Mouse (Mus musculus) embryonic facial prominence, embryonic 13.5 days (tissue): ENCODE results near the gene Ankrd45. TPM values are rescaled to one million over a fixed set of nuclear protein-coding genes. Genes with fewer than 3 reads are reported as not detected.
"Not testable (repeated sequence)": the region's sequence is repeated elsewhere in the genome, so short reads cannot be mapped to it uniquely, and the experiment has no call there.

Experiments used
- ATAC-seq: fragments of 200-750 bp; cut with Nextera tagmentation; 2 replicates; pipeline ENCODE4 v1.8.0; 2017; ENCODE audit warnings: low read depth; ENCODE audit not compliant: insufficient number of reproducible peaks, insufficient read depth, low FRiP score, low TSS enrichment
- H3K27ac ChIP-seq: fragments of 300-500 bp; sonication (generic); 2 replicates; pipeline ENCODE4 v1.5.1; 2015; ENCODE audit warnings: moderate library complexity, mild to moderate bottlenecking, inconsistent platforms
- H3K27me3 ChIP-seq: fragments of 300-500 bp; sonication (generic); 2 replicates; pipeline ENCODE4 v1.6.1; 2015; ENCODE audit warnings: mild to moderate bottlenecking, inconsistent platforms
- H3K36me3 ChIP-seq: fragments of 300-500 bp; sonication (generic); 2 replicates; pipeline ENCODE4 v1.6.1; 2015; ENCODE audit warnings: mild to moderate bottlenecking, inconsistent platforms
- H3K4me1 ChIP-seq: fragments of 300-500 bp; sonication (generic); 2 replicates; pipeline ENCODE4 v1.6.1; 2015; ENCODE audit warnings: inconsistent platforms
- H3K4me2 ChIP-seq: fragments of 300-500 bp; sonication (generic); 2 replicates; pipeline ENCODE4 v1.6.1; 2015; ENCODE audit warnings: moderate library complexity, mild to moderate bottlenecking, inconsistent platforms
- H3K4me3 ChIP-seq: fragments of 300-500 bp; sonication (generic); 2 replicates; pipeline ENCODE4 v1.5.1; 2015; ENCODE audit warnings: mild to moderate bottlenecking, inconsistent platforms
- H3K9ac ChIP-seq: fragments of 300-500 bp; sonication (generic); 2 replicates; pipeline ENCODE4 v1.6.1; 2015; ENCODE audit warnings: mild to moderate bottlenecking, inconsistent platforms
- H3K9me3 ChIP-seq: fragments of 300-500 bp; sonication (generic); 2 replicates; pipeline ENCODE4 v1.6.1; 2016; ENCODE audit warnings: inconsistent platforms
- WGBS: fragments of 180-500 bp; shearing (Covaris S2); methylation state at CpG from one replicate; pipeline ENCODE4 v1.1.7; 2015; ENCODE audit warnings: mixed read lengths; 5-methylcytosine and 5-hydroxymethylcytosine counted together
- polyA plus RNA-seq: library from polyadenylated mRNA; unstranded; fragments of >200 nt; fragmentation: Nextera tagmentation; extraction: Ambion mirVana; gene quantifications from 2 replicates; pipeline ENCODE4 v1.2.1, GENCODE M21; 2015

Ankrd45 gene
- polyA plus RNA-seq, 1 experiment from 2014 or later, result 5.0 TPM

- no peak overlapping the region for H3K27ac ChIP-seq
- no peak overlapping the region for H3K9ac ChIP-seq
- no peak for ATAC-seq
- H3K4me1 ChIP-seq, result 0 out of 2 replicates have a peak, but pooled peaks cover 7% of the 10 kb centered on the region
- H3K4me2 ChIP-seq, result no peak overlapping the region
- WGBS, result 81% methylated on average over 9 of the region's 9 CpGs
- H3K9me3 ChIP-seq, result no peaks in the 10 kb centered on the region
- H3K27me3 ChIP-seq, result no peaks in the 10 kb centered on the region
- H3K36me3 ChIP-seq, result no peaks in the 10 kb centered on the region
- H3K4me3 ChIP-seq, result no peak overlapping the region
These were observed 47.9 kb downstream of the Ankrd45 start for GRCm38 (mm10) chr1:161190253-161190910.

DNA sequence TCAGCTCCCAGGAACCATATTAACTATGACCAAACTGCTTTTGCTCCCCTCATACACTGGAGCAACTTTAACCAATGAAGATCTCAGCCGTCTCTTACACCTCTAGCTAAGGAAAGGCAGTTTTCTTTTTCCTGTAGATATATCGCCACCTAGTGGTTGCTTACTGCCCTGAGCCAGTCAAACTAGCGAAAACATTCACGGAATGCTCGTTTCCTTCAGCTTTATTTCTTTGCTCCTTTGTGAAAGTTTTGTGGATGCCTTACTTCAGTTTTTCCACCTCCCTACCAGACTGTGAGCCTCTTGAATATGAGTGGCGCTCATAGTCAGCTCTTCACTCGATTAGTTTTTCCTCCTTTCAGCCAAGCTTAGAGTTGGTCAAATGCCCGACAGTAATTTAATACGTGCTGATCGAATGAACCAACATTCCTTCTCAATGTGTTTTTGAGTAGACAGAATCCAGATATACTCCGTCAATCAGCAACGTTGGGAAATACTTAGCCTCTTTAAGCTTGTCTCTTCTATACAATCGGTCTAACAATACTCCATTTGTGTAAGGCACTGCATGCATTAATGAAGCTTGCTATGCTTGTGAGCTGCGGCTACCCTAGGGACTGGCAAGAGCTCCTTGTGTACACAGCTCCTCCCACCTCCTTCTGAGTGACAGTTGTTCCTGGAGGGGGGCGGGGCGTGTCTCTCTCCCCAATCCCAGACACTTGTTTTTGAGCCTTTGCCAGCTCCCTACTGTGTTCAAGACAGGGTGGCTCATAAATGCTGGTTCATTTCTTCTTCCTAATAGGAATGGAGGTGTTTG is 53.3 kb downstream of the Ankrd45 start:
- Histone ChIP-seq H3K4me1 (peaks cover 11% of the 10 kb centered on the region), H3K9me3 (no peaks in the 10 kb centered on the region), H3K4me2 (peak overlapping the region; percentile 61), H3K27ac (peak overlapping the region; percentile 90), H3K27me3 (no peaks in the 10 kb centered on the region), H3K36me3 (no peaks in the 10 kb centered on the region), H3K4me3 (peak overlapping the region; percentile 46), H3K9ac (peak overlapping the region; percentile 69)
- WGBS, result under 1% methylated on average over 16 of the region's 16 CpGs
- ATAC-seq, result peak; percentile 90

DNA sequence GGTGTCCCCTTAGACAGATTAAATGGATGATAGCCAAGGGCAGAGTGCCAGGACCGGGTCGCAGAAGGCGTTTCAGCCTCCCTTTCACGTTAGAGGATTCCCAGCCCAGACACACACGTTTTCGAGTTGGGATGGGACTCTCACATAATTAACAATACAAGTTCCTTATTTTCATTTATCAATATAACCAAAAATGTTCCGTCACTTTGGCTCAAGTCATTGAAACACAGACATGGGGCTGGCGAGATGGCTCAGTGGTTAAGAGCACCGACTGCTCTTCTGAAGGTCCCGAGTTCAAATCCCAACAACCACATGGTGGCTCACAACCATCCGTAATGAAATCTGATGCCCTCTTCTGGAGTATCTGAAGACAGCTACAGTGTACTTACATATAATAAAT is 53.9 kb downstream of the Ankrd45 start:
- not testable (repeated sequence) for ATAC-seq, H3K9me3 ChIP-seq, H3K36me3 ChIP-seq, H3K27me3 ChIP-seq
- Histone ChIP-seq H3K4me2 (peak overlapping the region; percentile 61), H3K27ac (peak overlapping the region; percentile 90), H3K4me3 (peak overlapping the region; percentile 46), H3K4me1 (peaks cover 11% of the 10 kb centered on the region), H3K9ac (peak overlapping the region; percentile 69; the same call in 1 of the 2 replicates)
- WGBS, result 53% methylated on average over 11 of the region's 11 CpGs

GRCm38 (mm10) chr1:161199856-161200255 is 57.4 kb downstream of the Ankrd45 start:
- Histone ChIP-seq H3K9me3 (no peaks in the 10 kb centered on the region), H3K27ac (no peak overlapping the region), H3K4me3 (no peak overlapping the region), H3K27me3 (no peaks in the 10 kb centered on the region), H3K4me2 (no peak overlapping the region), H3K4me1 (peaks cover 9% of the 10 kb centered on the region), H3K9ac (no peak overlapping the region), H3K36me3 (no peaks in the 10 kb centered on the region)
- 74% methylated on average over 5 of the region's 5 CpGs for WGBS
- ATAC-seq, result no peak

- no peak overlapping the region for H3K27ac ChIP-seq
- no peaks in the 10 kb centered on the region for H3K4me1 ChIP-seq
- H3K9me3 ChIP-seq, result no peaks in the 10 kb centered on the region
- no peak overlapping the region for H3K9ac ChIP-seq
- no peak for ATAC-seq
- H3K4me2 ChIP-seq, result no peak overlapping the region
- WGBS, result 31% methylated on average over 4 of the region's 4 CpGs
- no peak overlapping the region for H3K4me3 ChIP-seq
- no peaks in the 10 kb centered on the region for H3K27me3 ChIP-seq
- no peaks in the 10 kb centered on the region for H3K36me3 ChIP-seq
These were observed 72.0 kb downstream of the Ankrd45 start for GRCm38 (mm10) chr1:161214465-161214864.

GRCm38 (mm10) chr1:161219816-161220215 is 77.3 kb downstream of the Ankrd45 start:
- no peak overlapping the region for H3K9ac ChIP-seq
- 66% methylated on average over 3 of the region's 3 CpGs for WGBS
- H3K9me3 ChIP-seq, result no peaks in the 10 kb centered on the region
- no peaks in the 10 kb centered on the region for H3K27me3 ChIP-seq
- H3K27ac ChIP-seq, result no peak overlapping the region
- H3K36me3 ChIP-seq, result no peaks in the 10 kb centered on the region
- peaks cover 3% of the 10 kb centered on the region; the same call in 1 of the 2 replicates for H3K4me1 ChIP-seq
- H3K4me2 ChIP-seq, result no peak overlapping the region
- no peak overlapping the region for H3K4me3 ChIP-seq
- ATAC-seq, result no peak

Other genes starting within 250 kb of the Ankrd45 start
- gene Rc3h1, start 236.3 kb upstream of the Ankrd45 start, polyA plus RNA-seq, result 7.8 and 9.4 TPM in 2 replicates
- gene Serpinc1, start 164.1 kb upstream of the Ankrd45 start, polyA plus RNA-seq, result 2.3 and 5.5 TPM in 2 replicates
- 8.8 and 11.7 TPM in 2 replicates for gene Zbtb37, start 107.8 kb upstream of the Ankrd45 start, polyA plus RNA-seq
- 26.2 TPM in 2 replicates for gene Dars2, start 72.0 kb upstream of the Ankrd45 start, polyA plus RNA-seq
- gene Cenpl, start 72.0 kb upstream of the Ankrd45 start, polyA plus RNA-seq, result 36.1 and 36.2 TPM in 2 replicates
- 18.1 and 23.1 TPM in 2 replicates for gene Klhl20, start 11.2 kb upstream of the Ankrd45 start, polyA plus RNA-seq
- 0.59 and 0.63 TPM in 2 replicates for gene Tex50, start 16.6 kb downstream of the Ankrd45 start, polyA plus RNA-seq
- gene Prdx6, start 108.5 kb downstream of the Ankrd45 start, polyA plus RNA-seq, result 386 and 412 TPM in 2 replicates